Mouse (Mus musculus): ENCODE data around the gene Uhmk1. TPM values are rescaled to one million over a fixed set of nuclear protein-coding genes. Genes with fewer than 3 reads are reported as not detected.

The Uhmk1 gene
- polyA plus RNA-seq, 1 experiment, result 8.7 TPM

DNA sequence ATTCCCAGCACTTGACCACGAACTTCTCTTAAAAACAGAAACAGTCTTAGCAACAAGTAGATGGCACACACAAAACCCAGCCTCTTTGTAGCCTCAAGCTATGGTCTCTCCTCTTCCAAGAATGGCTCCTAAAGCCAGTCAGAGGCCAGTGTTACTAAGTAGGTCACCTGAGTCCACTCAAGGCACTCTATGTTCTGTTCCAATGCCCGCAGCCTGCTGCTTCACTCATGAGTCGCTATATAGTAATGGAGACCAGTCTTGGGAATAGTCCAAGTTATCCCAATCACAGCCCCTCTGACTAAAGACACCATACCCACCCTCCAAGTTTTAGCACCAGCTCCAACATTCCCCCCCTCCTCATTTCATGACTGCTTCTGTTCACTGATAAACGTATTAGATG lies 69.6 kb downstream of the Uhmk1 start:
- Histone ChIP-seq H3ac (ENCODE audit: control insufficient read depth, insufficient read length, low read depth) (no peak overlapping the region), H3K79me3 (ENCODE audit: low read depth) (no peaks in the 10 kb centered on the region), H3K36me3 (ENCODE audit: control insufficient read depth, insufficient read depth) (peaks cover 51% of the 10 kb centered on the region), H3K79me2 (ENCODE audit: control insufficient read depth, insufficient read depth) (no peaks in the 10 kb centered on the region), H3K27me3 (ENCODE audit: control insufficient read depth, insufficient read depth, insufficient read length) (no peaks in the 10 kb centered on the region), H3K4me3 (ENCODE audit: insufficient read depth, poor library complexity, severe bottlenecking) (no peak overlapping the region)
- TF ChIP-seq MYOD1 (IDR thresholded peaks at IDR 0.05; ENCODE audit: control insufficient read depth, insufficient read length, low read depth), result no peak
- TF ChIP-seq USF1 (IDR thresholded peaks at IDR 0.05; ENCODE audit: low read depth), result no peak

Other genes with a start within 250 kb of the Uhmk1 start
- gene Hsd17b7, start 246.2 kb downstream of the Uhmk1 start, polyA plus RNA-seq (2012; fragmentation: generic; extraction: Trizol), result 9.6 TPM
- gene Ddr2, start 104.6 kb downstream of the Uhmk1 start, polyA plus RNA-seq (2012; fragmentation: generic; extraction: Trizol), result 13.7 TPM
- 17.5 TPM for gene Uap1, start 40.4 kb downstream of the Uhmk1 start, polyA plus RNA-seq (2012; fragmentation: generic; extraction: Trizol)
- 0.12 TPM for gene Sh2d1b2, start 17.4 kb upstream of the Uhmk1 start, polyA plus RNA-seq (2012; fragmentation: generic; extraction: Trizol)
- 2.3 TPM for gene Sh2d1b1, start 61.9 kb upstream of the Uhmk1 start, polyA plus RNA-seq (2012; fragmentation: generic; extraction: Trizol)
- 0.01 TPM for gene Gm7694, start 90.9 kb upstream of the Uhmk1 start, polyA plus RNA-seq (2012; fragmentation: generic; extraction: Trizol)
- not detected for gene Spata46, start 93.4 kb upstream of the Uhmk1 start, polyA plus RNA-seq (2012; fragmentation: generic; extraction: Trizol)

Data from C2C12 (cell line).